Mouse (Mus musculus) brain, embryonic 14.5 days (tissue): ENCODE data around the gene Acyp1.

ENCODE experiments used
- CTCF ChIP-seq: fragments of 200-500 bp; IDR thresholded peaks from 2 replicates; pipeline ENCODE4 v1.5.1; 2012; ENCODE audit warnings: inconsistent platforms, mild to moderate bottlenecking, moderate library complexity, borderline replicate concordance; ENCODE audit not compliant: insufficient read depth, insufficient read length; ENCODE audit errors: extremely low read depth
- POLR2A ChIP-seq: fragments of 200-500 bp; IDR thresholded peaks from 2 replicates; pipeline ENCODE4 v1.6.1; 2012; ENCODE audit warnings: mild to moderate bottlenecking, inconsistent platforms, borderline replicate concordance; ENCODE audit not compliant: poor library complexity, insufficient read depth, insufficient read length, severe bottlenecking; ENCODE audit errors: extremely low read depth

DNA sequence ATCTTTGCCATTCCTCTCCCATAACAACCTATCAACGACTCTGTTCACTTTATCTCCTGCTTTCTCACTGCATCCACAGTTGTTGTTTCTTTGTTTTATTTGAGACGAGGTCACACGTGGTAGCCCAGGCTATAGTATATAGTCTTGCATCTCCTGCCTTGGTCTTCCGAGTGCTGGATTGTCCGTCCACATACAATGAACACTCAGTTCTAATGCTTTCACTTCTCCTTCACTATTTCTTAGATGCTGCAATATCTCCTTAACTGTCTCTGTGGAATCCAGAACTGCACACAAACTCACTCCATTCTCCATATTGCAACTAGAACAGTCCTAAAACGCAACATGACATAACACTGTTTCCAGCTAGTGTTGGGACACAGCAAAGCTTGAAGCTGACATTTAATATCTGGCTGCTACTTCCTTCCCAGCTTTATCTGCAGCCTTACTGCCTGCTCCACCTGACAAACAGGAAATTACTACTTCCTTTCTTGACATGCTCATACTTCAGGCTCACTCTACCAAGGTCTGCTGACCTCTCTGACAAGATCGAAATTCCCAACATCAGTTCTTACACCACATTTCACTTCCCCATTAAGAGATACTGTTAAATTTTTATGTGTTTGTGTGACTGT, 31.1 kb downstream of the Acyp1 start:
- TF ChIP-seq CTCF (no peak), POLR2A (no peak)
